Mouse (Mus musculus): Measurements from ENCODE around the gene Sult5a1. TPM values are rescaled to one million over a fixed set of nuclear protein-coding genes. Genes with fewer than 3 reads are reported as not detected.

Gene Sult5a1
- polyA plus RNA-seq, 1 experiment from 2014 or later: 4.3 TPM

DNA sequence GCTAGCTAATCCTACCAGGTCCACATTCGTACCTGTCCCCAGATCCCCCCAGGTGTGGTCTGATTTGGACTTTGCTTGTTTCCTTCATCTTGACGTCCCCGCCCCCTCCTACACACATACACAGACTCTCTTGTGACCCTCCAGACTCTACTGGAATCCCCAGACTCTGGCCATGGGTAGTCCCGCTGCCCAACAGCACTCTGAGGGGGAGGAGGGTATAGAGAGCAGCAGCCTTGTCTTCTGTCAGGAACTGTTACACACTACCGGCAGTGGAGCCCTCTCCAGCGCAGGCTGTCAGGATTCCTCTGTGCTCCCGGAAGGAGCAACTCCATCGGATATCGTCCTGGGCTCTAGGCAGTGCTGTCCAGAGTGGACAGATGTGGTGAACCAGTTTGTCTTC, 27.1 kb downstream of the Sult5a1 start:
- Histone ChIP-seq H3K27ac (ENCODE audit: low read depth, low read length) (no peak overlapping the region), H3K9me3 (ENCODE audit: control insufficient read depth, low read length) (no peaks in the 10 kb centered on the region), H3K4me1 (replicated peaks; ENCODE audit: control insufficient read depth, insufficient read depth, low read length) (peaks cover 10% of the 10 kb centered on the region), H3K27me3 (ENCODE audit: control insufficient read depth, insufficient read depth, low read length) (no peaks in the 10 kb centered on the region), H3K36me3 (ENCODE audit: control insufficient read depth, insufficient read depth, low read length) (no peaks in the 10 kb centered on the region), H3K4me3 (ENCODE audit: low read depth, low read length) (no peak overlapping the region), H3K9ac (ENCODE audit: low read length) (no peak overlapping the region), H3K4me2 (ENCODE audit: low read depth, low read length, severe bottlenecking) (no peak overlapping the region)
- DNase-seq (ENCODE audit: low spot score) (peak; percentile 45), ATAC-seq (replicated peaks; ENCODE audit: low FRiP score) (no peak)
- WGBS: 81% methylated on average over 9 of the region's 9 CpGs

GRCm38 (mm10) chr8:123126193-123126816, 31.8 kb downstream of the Sult5a1 start:
- ATAC-seq (replicated peaks; ENCODE audit: low FRiP score): 0 out of 2 replicates have a peak, but pooled peaks have one; percentile 36
- H3K4me3 ChIP-seq (ENCODE audit: low read depth, low read length): no peak overlapping the region
- no peaks in the 10 kb centered on the region for H3K9me3 ChIP-seq (ENCODE audit: control insufficient read depth, low read length)

DNA sequence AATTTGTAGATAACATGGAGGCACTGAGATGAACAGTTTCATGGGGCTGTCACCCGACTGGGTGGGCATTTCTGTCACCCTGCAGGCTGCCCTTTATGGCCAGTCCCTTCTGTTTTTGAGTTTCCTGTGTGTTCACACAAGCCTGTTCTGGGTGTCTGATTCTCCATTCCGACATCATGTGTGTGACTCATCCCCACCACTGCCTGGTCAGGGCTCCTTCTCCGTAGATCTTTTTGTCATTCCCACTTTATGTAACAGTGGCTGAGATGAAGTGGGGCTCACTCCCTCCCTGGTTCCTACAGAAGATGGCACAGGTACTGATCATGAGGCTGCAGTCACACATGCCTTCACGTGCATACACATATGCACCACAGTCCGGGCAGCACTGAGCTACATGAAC, 35.4 kb downstream of the Sult5a1 start:
- ATAC-seq (replicated peaks; ENCODE audit: low FRiP score) (no peak), DNase-seq (ENCODE audit: low spot score) (no peak)
- Histone ChIP-seq H3K4me1 (replicated peaks; ENCODE audit: control insufficient read depth, insufficient read depth, low read length) (peaks cover under 1% of the 10 kb centered on the region), H3K4me2 (ENCODE audit: low read depth, low read length, severe bottlenecking) (no peak overlapping the region), H3K36me3 (ENCODE audit: control insufficient read depth, insufficient read depth, low read length) (no peaks in the 10 kb centered on the region), H3K27me3 (ENCODE audit: control insufficient read depth, insufficient read depth, low read length) (peaks cover 20% of the 10 kb centered on the region), H3K9me3 (ENCODE audit: control insufficient read depth, low read length) (no peaks in the 10 kb centered on the region), H3K27ac (ENCODE audit: low read depth, low read length) (no peak overlapping the region), H3K4me3 (ENCODE audit: low read depth, low read length) (no peak overlapping the region), H3K9ac (ENCODE audit: low read length) (no peak overlapping the region)
- WGBS: 79% methylated on average over 5 of the region's 5 CpGs

More at GRCm38 (mm10) chr8:123126193-123126816, 31.8 kb downstream of the Sult5a1 start:
- DNase-seq (ENCODE audit: low spot score): peak; percentile 75
- no peaks in the 10 kb centered on the region for H3K4me1 ChIP-seq (replicated peaks; ENCODE audit: control insufficient read depth, insufficient read depth, low read length)
- 7% methylated on average over 19 of the region's 19 CpGs for WGBS
- H3K9ac ChIP-seq (ENCODE audit: low read length): no peak overlapping the region
- no peak overlapping the region for H3K27ac ChIP-seq (ENCODE audit: low read depth, low read length)
- H3K27me3 ChIP-seq (ENCODE audit: control insufficient read depth, insufficient read depth, low read length): no peaks in the 10 kb centered on the region
- 0 out of 2 replicates have a peak overlapping the region, but pooled peaks have one; percentile 5 for H3K4me2 ChIP-seq (ENCODE audit: low read depth, low read length, severe bottlenecking)
- no peaks in the 10 kb centered on the region for H3K36me3 ChIP-seq (ENCODE audit: control insufficient read depth, insufficient read depth, low read length)

DNA sequence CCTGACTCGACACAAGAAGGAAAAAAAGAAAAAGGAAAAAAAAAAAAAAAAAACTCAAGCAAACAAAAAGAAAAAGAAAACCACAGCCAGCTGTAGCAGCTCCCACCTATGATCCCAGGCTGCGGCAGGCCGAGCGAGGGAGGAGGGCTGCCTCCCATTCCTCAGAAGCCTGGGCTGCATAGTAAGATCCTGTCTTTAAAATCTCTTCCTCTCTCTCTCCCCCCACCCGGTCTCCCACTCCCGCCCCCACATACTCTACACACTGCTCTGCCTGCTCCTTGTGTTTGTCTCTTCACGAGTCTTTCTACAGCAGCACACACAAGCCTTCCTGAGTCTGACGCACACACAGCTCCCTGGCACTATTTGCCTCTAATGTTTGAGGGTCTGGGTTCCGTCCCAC, 36.1 kb downstream of the Sult5a1 start:
- no peak for DNase-seq (ENCODE audit: low spot score)
- H3K4me3 ChIP-seq (ENCODE audit: low read depth, low read length): no peak overlapping the region

GRCm38 (mm10) chr8:123117744-123118143, 40.4 kb downstream of the Sult5a1 start:
- peak overlapping the region; percentile 42 for H3K4me3 ChIP-seq (ENCODE audit: low read depth, low read length)
- 2% methylated on average over 17 of the region's 17 CpGs for WGBS
- H3K27ac ChIP-seq (ENCODE audit: low read depth, low read length): no peak overlapping the region
- H3K4me2 ChIP-seq (ENCODE audit: low read depth, low read length, severe bottlenecking): peak overlapping the region; percentile 86
- no peak for ATAC-seq (replicated peaks; ENCODE audit: low FRiP score)
- H3K9ac ChIP-seq (ENCODE audit: low read length): peak overlapping the region; percentile 17; the same call in 1 of the 2 replicates
- peaks cover 41% of the 10 kb centered on the region for H3K27me3 ChIP-seq (ENCODE audit: control insufficient read depth, insufficient read depth, low read length)
- H3K36me3 ChIP-seq (ENCODE audit: control insufficient read depth, insufficient read depth, low read length): no peaks in the 10 kb centered on the region
- peaks cover 6% of the 10 kb centered on the region for H3K4me1 ChIP-seq (replicated peaks; ENCODE audit: control insufficient read depth, insufficient read depth, low read length)
- no peak for DNase-seq (ENCODE audit: low spot score)
- H3K9me3 ChIP-seq (ENCODE audit: control insufficient read depth, low read length): no peaks in the 10 kb centered on the region

More for the DNA sequence above, 36.1 kb downstream of the Sult5a1 start:
- peaks cover 26% of the 10 kb centered on the region for H3K27me3 ChIP-seq (ENCODE audit: control insufficient read depth, insufficient read depth, low read length)
- H3K36me3 ChIP-seq (ENCODE audit: control insufficient read depth, insufficient read depth, low read length): no peaks in the 10 kb centered on the region
- no peaks in the 10 kb centered on the region for H3K9me3 ChIP-seq (ENCODE audit: control insufficient read depth, low read length)
- H3K27ac ChIP-seq (ENCODE audit: low read depth, low read length): no peak overlapping the region
- H3K4me1 ChIP-seq (replicated peaks; ENCODE audit: control insufficient read depth, insufficient read depth, low read length): peaks cover 4% of the 10 kb centered on the region
- H3K9ac ChIP-seq (ENCODE audit: low read length): no peak overlapping the region
- 76% methylated on average over 9 of the region's 9 CpGs for WGBS
- no peak overlapping the region for H3K4me2 ChIP-seq (ENCODE audit: low read depth, low read length, severe bottlenecking)
- no peak for ATAC-seq (replicated peaks; ENCODE audit: low FRiP score)

- Histone ChIP-seq H3K4me2 (ENCODE audit: low read depth, low read length, severe bottlenecking) (peak within 1 kb of the TSS; percentile 86), H3K36me3 (ENCODE audit: control insufficient read depth, insufficient read depth, low read length) (no peaks in the 10 kb centered on the region), H3K4me3 (ENCODE audit: low read depth, low read length) (peak within 1 kb of the TSS; percentile 42), H3K9me3 (ENCODE audit: control insufficient read depth, low read length) (no peaks in the 10 kb centered on the region), H3K27me3 (ENCODE audit: control insufficient read depth, insufficient read depth, low read length) (peaks cover 41% of the 10 kb centered on the region), H3K27ac (ENCODE audit: low read depth, low read length) (no peak within 1 kb of the TSS), H3K4me1 (replicated peaks; ENCODE audit: control insufficient read depth, insufficient read depth, low read length) (peaks cover 6% of the 10 kb centered on the region), H3K9ac (ENCODE audit: low read length) (peak within 1 kb of the TSS; percentile 17; the same call in 1 of the 2 replicates)
- no peak for DNase-seq (ENCODE audit: low spot score)
- 1% methylated on average over 51 of the region's 51 CpGs for WGBS
- ATAC-seq (replicated peaks; ENCODE audit: low FRiP score): no peak
Measured at GRCm38 (mm10) chr8:123117127-123117731, 40.9 kb downstream of the Sult5a1 start, which contains the start of gene Cpne7. TSS of gene Cpne7 (plus strand) at chr8:123117374.

DNA sequence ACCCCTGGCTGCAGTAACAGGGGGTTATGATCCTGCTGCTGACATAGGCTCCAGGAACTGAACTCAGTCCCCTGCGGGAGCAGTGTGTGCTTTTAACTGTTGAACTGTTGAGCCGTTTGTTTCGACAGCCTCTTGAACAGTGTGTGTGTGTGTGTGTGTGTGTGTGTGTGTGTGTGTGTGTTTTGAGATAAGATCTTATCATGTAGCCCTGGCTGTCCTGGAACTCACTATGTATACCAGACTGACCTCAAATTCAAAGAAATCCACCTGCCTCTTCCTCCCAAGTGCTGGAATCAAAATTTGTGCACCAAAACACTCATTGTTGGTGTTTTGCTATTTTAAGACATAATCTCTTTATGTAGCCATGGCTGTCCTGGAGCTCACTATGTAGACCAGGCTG, 43.5 kb downstream of the Sult5a1 start:
- whole genome bisulfite sequencing: 77% methylated on average over 3 of the region's 3 CpGs
- Histone ChIP-seq H3K9me3 (ENCODE audit: control insufficient read depth, low read length) (no peaks in the 10 kb centered on the region), H3K9ac (ENCODE audit: low read length) (no peak overlapping the region), H3K27me3 (ENCODE audit: control insufficient read depth, insufficient read depth, low read length) (peaks cover 40% of the 10 kb centered on the region), H3K4me3 (ENCODE audit: low read depth, low read length) (no peak overlapping the region), H3K27ac (ENCODE audit: low read depth, low read length) (no peak overlapping the region), H3K36me3 (ENCODE audit: control insufficient read depth, insufficient read depth, low read length) (no peaks in the 10 kb centered on the region), H3K4me2 (ENCODE audit: low read depth, low read length, severe bottlenecking) (no peak overlapping the region), H3K4me1 (replicated peaks; ENCODE audit: control insufficient read depth, insufficient read depth, low read length) (peaks cover 6% of the 10 kb centered on the region)
- no peak for DNase-seq (ENCODE audit: low spot score)
- no peak for ATAC-seq (replicated peaks; ENCODE audit: low FRiP score)

GRCm38 (mm10) chr8:123113908-123114469, 44.1 kb downstream of the Sult5a1 start:
- Histone ChIP-seq H3K4me3 (ENCODE audit: low read depth, low read length) (no peak overlapping the region), H3K9me3 (ENCODE audit: control insufficient read depth, low read length) (no peaks in the 10 kb centered on the region), H3K4me1 (replicated peaks; ENCODE audit: control insufficient read depth, insufficient read depth, low read length) (peaks cover 6% of the 10 kb centered on the region), H3K36me3 (ENCODE audit: control insufficient read depth, insufficient read depth, low read length) (no peaks in the 10 kb centered on the region), H3K27me3 (ENCODE audit: control insufficient read depth, insufficient read depth, low read length) (peaks cover 34% of the 10 kb centered on the region), H3K9ac (ENCODE audit: low read length) (no peak overlapping the region), H3K27ac (ENCODE audit: low read depth, low read length) (no peak overlapping the region), H3K4me2 (ENCODE audit: low read depth, low read length, severe bottlenecking) (no peak overlapping the region)
- WGBS: 63% methylated on average over 2 of the region's 2 CpGs
- ATAC-seq (replicated peaks; ENCODE audit: low FRiP score) (no peak), DNase-seq (ENCODE audit: low spot score) (no peak)
